Mouse (Mus musculus): Measurements from ENCODE around the gene Socs7.

GRCm38 (mm10) chr11:97380036-97380435, 17.7 kb downstream of the Socs7 start:
- TF ChIP-seq CTCF (conservative IDR thresholded peaks at IDR 0.05; ENCODE audit: insufficient read depth, insufficient read length, low read depth, low read length) (no peak), POLR2A (IDR thresholded peaks at IDR 0.05; ENCODE audit: low read depth, low read length) (no peak)
